Mouse (Mus musculus) gastrocnemius, postnatal 25 days (tissue): ENCODE results near the gene Npb. TPM values are rescaled to one million over a fixed set of nuclear protein-coding genes. Genes with fewer than 3 reads are reported as not detected.
"Not testable (repeated sequence)": the region's sequence is repeated elsewhere in the genome, so short reads cannot be mapped to it uniquely, and the experiment has no call there.

Experiments used
- DNase-seq: peaks from one replicate; pipeline ENCODE4 v3.0.0; 2022
- long read RNA-seq, 2 experiments: library from polyadenylated mRNA; stranded (forward); transcript quantifications; one replicate each; pipeline ENCODE4 v2.0.0; 2021
- total RNA-seq, 2 experiments: library from RNA; stranded (reverse); gene quantifications; 1 replicate in 1 of 2; 2 replicates in 1 of 2; pipeline ENCODE4 v1.2.3; 2021

Npb gene
- not detected for total RNA-seq
- long read RNA-seq, experiment 1, result 0 reads
- long read RNA-seq, experiment 2, result 0 reads

DNA sequence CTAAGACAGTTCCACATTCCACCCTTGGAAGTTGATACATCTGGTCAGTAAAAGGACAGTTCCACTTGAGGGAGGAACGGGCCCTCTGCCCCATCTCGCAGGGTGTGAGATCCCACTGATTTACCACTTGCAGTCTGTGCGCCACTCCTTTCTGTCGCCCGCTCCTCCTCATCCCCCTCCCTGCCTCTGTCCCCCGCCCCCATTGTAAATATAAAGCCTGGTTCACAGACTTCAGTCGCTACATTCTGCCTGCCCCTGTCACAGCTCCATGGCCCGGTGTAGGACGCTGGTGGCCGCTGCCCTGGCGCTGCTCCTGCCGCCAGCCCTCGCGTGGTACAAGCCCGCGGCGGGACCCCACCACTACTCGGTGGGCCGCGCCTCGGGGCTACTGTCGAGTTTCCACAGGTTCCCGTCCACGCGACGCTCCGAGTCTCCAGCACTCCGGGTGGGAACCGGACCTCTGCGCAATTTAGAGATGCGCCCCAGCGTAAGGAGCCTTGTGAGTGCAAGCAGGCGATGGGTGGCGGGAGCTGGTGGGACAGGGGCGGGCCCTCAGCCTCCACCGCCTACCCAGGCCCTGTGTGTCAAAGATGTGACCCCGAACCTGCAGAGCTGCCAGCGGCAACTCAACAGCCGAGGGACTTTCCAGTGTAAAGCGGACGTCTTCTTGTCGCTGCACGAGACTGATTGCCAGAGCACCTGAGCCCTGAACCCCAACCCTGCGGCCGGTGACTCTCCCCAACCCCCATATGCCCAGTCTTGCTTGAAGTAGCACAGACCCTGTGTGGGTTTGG is at the start of gene Npb:
Gene Npb (plus strand): TSS at position 237 of the 794 bp plus-strand sequence.
- DNase-seq, result no peak

DNA sequence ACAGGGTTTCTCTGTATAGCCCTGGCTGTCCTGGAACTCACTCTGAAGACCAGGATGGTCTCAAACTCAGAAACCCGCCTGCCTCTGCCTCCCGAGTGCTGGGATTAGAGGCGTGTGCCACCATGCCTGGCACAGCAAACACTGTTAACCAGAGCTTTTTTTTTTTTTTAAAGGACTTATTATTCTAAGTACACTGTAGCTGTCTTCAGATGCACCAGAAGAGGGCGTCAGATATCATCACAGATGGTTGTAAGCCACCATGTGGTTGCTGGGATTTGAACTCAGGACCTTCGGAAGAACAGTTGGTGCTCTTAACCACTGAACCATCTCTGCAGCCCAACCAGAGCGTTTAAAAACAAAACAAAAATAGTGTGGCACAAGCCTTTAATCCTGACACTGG is 49.4 kb upstream of the Npb start:
- DNase-seq, result not testable (repeated sequence)

DNA sequence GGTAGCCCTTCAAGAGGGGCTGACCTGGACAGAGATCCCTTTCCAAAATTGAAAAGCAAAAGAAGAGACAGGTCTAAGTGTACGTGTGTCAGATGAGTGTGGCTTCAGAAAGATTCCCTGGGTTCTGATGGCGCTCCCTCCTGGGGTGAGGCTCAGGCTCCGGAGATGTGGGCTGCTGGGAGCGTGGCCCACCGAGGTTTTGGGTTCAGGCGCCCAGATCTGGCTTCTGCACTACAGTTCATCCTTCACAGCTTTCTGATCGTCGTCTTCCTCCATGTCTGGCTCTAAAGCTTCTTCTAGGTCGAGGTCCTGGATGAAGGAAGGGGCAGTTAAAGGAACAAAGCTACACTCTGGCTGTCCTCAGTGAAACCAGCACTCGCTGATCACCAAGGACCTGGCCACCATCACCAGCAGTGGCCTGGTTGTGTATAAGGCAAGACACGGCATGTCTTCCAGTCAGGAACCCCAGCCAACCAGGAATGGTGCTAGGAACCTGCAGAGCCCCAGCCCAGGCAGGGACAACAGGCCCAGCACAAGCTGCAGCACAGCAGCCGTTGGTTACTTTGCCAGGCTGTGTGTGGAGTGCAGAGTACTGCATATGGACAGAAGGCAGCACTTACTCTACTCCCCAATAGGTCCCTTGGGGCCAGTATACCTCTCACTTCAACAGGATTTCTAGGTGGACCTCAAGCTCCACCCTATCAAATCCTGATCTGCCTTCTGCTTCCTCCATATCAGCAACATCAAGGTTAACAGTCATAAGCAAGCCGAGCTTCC is 47.1 kb upstream of the Npb start:
- no peak for DNase-seq

DNA sequence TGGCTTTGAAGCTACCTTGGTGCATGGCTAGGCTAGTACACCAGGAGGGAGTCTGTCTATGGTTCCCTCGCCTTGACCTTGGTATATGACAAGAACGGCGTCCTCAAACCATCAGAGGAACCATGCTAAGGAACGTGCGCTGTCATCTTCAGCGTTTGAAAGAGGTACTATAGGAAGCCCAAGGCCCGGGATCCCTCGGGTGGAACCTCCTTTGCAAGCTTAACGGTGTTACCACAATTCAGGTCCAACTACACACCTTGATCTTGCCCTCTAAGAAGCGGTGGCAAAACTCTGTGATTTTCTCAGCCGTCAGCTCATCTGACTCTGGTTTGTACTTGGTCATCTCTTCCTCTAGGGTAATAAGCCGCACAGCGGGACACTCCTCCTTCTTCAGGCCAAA is 45.3 kb upstream of the Npb start:
- DNase-seq, result no peak

DNA sequence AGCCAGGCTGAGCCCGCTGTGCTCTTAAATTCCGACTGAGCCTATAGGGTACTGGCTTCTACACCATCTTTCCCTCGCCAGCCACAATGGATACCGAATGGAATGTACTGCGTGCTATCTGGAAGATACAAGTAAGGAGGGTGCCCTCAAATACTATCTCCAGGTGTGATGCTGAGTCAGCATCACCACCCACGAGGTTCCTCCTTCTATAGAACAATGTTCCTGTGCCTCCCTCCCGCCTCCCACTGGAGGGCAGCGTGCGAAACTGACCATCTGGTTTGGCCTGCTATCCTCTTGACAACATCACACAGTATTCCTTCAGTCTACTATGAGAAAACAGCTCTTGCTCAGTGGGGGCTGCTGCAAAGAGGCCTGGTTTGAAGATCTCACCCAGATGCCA is 43.2 kb upstream of the Npb start:
- DNase-seq, result no peak

DNA sequence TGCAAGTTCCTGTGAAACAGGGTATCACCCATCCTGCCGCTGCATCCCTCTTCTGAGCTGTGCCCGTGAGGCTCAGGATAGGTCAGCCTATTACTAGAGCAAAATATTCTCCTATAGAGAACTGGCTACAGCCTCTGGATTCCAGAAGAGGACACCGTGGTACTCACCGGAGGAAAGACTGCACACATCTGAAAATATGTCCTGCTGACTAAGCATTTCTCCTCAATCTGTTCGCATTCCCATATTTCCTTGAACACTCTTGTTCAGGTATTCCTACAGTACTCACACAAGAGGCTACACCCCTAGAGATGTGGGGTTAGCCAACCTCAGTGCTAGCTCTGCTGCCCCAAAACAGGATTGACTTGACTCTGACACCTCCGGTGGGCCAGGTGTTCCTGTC is 40.0 kb upstream of the Npb start:
- DNase-seq, result no peak

DNA sequence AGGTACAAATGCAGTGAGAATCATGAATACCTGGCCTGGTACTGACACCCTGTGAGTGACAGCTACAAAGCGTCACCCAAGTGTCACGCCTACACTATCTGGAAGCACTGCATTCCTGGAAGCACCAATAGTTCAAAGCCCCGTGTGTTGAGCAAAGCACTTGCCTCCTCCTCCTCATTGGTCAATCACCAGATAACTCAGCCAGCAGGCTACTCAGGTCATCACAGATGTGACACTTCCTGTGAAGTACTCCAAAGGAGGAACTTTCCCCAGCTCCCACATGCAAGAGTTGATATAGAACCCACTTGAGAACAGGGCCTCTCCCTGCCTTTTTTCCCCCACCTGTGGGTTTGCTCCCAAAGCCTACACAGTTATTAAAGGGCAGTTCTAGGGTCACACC is 37.2 kb upstream of the Npb start:
- no peak for DNase-seq

DNA sequence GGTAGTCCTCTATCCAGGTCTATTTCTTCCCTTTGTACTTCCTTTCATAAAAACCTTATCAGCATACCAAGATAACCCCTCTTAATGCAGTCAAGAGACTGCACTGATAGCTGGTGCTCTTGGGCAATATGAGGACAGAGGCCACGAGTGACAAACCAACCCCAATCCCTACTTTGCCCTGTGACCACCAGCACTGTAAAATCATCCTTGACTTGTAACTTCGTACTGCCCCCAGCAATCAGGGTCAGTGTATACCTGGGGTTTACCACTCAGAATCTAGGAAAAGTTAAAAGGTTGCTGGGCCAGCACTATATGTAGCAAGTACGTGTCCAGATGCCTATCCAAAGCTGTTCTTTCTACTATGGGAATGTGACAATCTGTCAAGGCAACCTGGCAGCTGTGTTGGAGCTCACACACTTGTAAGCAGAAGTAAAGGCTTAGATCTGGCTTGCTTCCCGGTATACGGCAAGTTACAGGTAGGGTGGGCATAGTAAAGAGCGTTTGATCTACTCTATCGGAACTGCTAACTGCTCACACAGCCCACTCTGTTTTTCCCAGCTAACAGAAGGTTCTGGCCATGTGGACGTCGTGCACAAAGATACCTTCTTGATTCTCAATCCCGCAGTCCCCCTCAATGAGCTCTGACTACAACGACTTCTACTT is 36.4 kb upstream of the Npb start:
- DNase-seq, result no peak

DNA sequence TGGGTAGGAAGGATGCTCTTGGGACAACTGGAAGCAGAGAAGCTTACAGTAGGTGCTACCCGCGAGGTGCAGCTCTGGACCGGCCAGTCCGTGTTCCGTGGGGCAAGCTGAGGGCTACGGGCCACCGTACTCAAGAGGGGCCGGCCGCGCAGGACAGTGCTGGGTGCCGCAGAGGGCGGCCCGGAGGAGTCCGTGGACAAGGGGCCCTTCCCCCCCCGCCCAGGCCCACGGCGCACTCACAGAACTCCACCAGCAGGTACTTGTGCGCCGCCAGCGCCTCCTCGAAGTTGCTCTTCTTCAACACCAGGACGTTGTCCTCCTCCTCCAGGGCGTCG is 35.9 kb upstream of the Npb start:
- no peak for DNase-seq

DNA sequence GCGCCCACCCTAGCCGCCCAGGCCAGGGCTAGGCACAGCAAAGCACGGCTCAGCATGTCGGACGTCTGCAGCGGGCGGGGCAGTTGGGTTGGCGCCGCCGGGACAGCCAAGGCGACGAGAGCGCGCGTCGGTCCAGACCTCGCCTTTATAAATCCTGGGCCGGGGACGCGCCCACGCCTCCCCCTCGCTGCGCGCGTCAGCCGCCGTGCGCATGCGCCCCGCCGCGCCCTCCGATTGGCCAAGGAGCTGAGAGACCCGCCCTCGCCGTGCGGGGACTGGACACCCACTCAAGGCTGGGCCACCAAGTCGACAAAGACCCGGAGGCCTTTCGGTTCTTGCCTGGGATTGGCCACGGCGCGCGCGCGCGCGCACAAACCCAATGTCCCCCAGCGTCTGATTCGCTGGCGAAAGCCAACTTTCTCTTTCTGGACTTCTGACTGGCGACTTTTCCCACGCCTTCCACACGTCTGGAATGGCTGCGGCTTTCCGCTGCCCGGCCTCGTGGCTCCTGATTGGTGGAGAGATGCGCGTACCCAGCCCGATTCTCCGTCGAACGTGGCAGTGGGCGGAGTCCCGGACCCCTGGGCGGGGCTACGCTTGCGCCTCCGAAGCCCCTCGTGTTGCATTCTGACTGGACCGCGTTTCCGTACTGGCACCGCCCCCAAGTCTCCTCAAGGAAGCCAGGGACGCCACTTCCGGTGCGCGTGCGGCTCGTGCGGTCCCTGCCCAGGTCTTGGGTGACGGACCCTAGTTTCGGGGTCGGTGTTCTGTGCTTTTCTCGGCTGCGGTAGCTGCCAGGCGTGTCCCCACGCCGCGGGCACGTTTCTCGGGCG is 35.3 kb upstream of the Npb start, which contains the start of gene P4hb:
Gene P4hb (minus strand): TSS at position 502 of the 833 bp plus-strand sequence.
- DNase-seq, result peak; percentile 100

DNA sequence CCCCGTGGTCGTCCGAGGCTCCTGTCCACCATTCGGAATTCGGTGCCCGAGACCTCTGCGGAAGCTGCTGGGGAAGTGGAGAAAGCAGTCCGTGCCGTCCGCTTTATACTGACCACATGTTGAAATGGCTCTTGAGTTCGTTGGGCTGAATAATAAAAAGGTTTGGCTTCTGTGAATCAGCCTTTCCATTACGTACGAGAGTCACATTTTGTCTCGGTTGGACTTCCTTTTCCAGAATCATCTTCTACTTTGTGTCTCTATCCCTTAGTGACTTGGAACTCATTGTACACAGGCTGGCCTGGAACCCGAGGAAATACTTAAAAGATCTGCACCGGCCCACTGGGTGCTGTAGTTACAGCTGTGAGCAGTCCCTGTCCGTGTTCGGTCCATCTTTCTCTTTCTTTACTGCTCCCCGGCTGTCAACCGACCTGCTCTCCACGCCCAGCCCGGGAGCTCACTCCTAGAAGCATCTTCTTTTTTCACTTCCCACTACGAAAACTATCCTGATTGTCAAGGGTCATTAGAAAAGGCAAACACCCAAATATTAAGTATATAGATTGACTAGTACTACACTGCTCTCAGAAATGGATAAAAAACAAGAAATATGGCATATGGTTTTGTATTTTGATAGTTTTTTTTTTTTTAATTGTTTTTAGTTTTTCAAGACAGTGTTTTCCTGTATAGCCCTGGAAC is 34.5 kb upstream of the Npb start:
- DNase-seq, result no peak

DNA sequence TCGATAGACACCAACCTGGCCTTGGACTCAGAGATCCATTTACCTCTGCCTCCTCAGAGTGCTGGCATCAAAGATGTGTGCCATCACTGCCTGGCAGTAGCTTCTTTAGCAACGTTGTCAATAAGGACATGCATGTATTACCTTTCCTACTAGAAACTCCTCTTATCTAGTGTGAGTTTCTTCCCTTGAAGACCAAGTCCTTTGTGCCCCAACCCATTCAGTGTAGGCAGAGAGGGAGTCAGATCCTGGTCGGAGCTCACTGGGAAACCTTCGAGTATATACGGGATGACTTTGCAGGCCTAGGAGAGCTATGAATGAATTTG is 34.0 kb upstream of the Npb start:
- no peak for DNase-seq

DNA sequence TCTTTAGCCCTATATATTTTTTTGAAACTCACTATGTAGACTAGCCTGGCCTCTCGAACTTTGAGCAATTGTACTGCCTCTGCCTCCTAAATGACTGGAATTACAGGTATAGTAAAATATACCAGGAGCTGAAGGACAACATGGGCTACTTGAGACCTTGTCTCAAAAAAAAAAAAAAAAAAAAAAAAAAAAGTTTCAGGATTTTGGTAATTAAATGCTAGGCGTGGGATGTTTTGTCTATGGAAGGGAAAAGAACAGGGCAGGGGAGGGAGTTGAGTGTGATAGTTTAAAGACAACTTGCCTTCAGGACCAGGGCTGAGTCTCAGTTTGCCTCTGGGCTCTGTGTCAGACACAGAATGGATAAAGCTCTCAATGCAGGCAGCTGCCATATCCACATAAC is 33.2 kb upstream of the Npb start:
- DNase-seq, result no peak

DNA sequence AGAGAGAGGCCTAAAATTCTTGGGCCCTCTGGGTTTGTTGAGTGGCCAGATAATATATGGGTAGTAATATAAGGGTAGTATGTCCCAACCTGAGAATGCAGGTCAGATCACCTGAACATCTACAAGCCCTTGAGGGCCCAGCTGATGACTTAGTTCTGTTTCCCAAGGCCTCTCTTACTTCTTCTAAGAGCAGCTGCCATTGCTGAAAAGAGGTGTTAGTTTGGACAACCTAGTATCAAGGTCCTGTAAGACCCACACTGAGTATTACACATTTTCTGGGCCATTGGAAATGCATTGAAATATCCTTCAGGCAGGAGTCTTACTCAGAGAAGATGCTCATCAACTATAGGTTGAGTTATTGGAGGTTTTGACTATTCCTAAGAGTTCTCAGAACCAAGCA is 32.3 kb upstream of the Npb start:
- no peak for DNase-seq

DNA sequence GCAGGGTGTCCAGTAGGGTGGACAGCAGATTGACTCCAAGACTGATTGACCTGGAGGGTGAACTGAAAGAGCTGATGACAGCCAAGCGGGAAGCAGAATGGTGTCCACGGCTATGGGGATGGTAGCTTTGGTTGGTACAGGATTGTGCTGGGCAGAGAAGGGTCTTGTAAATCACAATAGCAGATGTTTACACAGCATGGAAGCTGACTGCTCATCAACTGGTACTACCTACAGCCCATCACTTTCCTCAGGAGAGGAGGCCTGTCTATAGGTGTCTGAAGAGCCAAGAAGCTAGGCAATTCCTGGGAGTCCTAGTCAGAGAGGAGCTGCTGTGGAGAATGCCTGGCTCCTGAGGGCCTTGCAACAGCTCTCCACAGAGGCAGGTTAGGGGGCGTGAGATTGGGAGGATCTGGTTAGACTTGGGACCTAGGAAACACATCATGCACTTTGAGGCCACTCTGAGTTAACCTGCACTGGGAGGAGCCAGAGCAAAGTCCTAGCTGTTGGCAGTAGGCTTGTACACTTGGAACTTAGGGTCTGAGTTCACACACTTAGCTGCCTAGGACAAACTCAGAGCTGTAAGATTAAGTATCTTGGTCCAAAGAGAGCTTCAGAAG is 31.8 kb upstream of the Npb start:
- no peak for DNase-seq

DNA sequence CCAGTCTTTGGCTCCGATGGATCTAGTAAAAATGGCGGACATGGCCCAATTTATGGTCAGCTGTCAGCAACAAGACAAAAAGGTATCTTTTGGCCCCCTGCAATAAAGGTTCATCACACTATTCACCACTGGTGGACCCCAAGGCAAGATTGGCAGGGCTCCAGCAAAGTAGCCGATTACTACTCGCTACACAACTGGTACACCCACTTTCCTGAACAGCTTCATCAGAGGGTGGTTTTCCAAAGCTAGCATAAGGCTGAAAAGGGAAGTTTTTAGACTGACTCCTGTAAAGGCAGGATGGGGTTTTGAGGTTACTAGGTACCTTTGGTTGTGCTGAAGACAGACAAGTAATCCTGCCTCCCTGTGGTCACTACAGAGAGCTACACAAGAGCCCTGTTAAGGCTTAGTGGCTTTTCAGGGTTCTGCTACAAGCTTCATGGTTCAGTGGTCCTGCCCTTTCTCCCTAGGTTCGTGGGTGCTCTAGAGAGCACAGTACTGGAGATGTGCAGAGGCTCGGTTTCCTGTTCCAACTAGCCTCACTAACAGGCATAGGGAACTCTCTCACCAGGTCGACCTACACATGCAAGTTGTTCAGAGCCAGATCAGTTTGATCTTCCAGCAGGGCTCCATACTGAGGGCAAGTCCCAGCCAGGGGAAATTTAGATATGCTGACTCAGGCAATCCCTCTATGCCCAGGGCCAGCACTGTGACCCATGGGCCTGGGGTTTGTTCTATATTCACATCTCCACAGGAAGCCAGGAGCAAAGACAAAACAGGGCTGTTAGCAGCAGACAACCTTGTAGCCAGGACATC is 30.9 kb upstream of the Npb start:
- DNase-seq, result no peak

DNA sequence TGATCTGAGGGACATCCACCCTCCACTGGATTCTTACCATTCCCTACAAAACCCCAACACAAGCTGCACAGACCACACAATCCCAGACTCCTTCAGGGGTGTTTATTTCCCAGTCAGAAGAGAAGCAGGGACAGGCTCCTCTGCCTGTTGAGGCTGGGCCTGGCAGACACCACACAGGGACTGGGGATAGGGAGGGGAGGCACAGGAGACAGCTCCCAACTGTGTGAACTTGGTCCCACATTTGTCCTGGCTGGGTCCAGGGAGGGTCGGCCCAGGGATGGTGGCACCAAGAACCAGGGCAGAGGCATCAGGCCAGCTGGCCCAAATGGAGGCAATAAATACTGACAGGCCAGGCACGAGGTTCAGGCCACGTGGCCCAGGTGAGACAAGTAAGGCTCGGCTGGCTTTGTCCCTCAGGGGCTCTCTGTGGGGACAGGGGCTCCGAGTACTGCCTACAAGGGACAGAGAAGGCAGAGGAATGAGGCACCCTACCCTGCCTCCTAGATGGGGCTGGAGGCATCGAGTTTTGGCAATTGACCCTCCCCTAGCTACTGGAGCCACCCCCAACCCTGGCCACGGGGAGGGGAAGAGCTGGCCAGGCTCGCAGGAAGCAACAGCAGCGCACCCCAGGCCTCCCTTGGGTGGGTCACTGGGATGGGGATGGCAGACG is 30.1 kb upstream of the Npb start:
- peak; percentile 19 for DNase-seq

DNA sequence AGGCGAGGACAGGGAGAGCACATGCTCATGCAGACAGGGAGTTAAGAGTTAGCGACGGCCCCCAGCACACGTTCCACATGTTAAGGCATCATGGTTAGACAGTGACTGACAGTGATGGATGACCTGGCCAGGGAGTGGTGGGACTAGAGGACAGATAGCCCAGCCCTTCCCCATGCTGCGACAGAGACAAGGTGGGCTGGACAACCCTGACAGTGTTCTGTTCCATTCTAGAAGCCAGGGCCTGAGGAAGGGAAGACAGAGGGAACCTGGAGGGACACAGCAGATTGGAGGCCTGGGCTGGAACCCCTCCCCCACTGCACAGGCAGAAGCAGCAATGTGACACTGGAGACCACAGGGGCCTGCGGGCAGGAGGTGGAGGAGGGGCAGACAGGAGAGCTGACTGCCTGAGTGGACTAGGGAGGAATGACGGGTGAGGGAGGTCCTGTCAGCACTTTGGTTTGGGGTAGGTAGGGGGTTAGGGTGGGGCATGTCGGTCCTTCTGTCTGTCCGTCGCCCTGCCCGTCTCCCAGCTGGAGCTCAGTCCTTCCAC is 29.5 kb upstream of the Npb start:
- no peak for DNase-seq

DNA sequence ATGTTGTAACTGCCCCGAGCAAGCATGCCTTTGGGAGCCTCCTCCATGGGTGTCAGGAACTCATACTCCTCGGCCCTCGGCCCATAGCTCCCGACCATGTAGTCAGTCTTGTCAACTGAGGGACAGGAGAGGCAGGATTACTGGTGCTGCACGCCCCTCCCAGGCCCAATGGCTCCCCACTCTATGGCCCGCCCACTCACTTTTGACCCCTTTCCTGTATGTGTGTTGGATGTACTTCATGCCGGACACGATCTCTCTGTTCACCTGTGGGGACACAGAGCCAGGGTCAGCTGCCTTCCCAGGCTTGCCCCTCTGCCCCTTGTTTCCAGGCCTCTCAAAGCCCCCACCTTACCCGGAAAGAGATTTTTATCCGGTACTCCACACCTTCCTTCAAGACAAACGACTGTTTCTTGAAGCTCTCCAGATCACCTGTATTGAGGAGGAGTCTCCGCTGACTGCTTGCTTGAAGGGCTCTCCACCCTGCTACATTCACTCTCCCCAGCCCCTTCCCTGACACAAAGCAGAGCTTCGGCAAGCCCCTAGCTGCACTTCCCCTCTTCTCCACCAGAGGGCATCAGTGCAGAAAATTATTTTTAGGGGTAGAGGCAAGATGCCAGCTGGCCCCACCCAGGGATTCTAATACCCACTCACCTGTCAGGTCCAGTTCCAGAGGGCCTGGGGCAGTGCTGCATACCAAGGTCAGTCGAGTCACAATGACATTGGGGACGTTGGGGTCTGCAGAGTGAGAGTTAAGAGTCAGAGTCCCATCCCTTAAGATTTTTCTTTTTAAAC is 28.8 kb upstream of the Npb start:
- DNase-seq, result peak; percentile 50
